Comparison of ENCODE assay signal across 13 mouse cellular contexts in genomic region chr5:96919149-96919548, GRCm38 (mm10).
DNase-seq lines count a peak whose midpoint lies in the region; ATAC-seq lines count a peak whose summit lies in the region.
"Had no signal": no experiment of that assay in that cellular context is flagged by ENCODE, and none has a peak within 500 bp of the region (broad histone marks: within the 10 kb centered on the region; RNA-seq: fewer than 3 reads in every experiment).

No protein-coding gene starts in this region.

- no peak for ATAC-seq in embryonic facial prominence, embryonic 12.5 days (ENCODE audit: insufficient number of reproducible peaks, insufficient read depth, low FRiP score, low TSS enrichment)
- ATAC-seq in intestine, embryonic 15.5 days = peak; percentile 82
- peak; percentile 78 for ATAC-seq in megakaryocyte-erythroid progenitor cell, adult 5-6 weeks (replicated peaks; ENCODE audit: low FRiP score, low TSS enrichment, poor library complexity, severe bottlenecking)

- H3K27me3 ChIP-seq in embryonic facial prominence, embryonic 12.5 days = no peaks in the 10 kb centered on the region
- H3K27me3 ChIP-seq in embryonic facial prominence, embryonic 10.5 days (replicated peaks; ENCODE audit: low read depth, poor library complexity, severe bottlenecking) = no peaks in the 10 kb centered on the region
- H3K27me3 ChIP-seq in intestine, embryonic 15.5 days (replicated peaks) = no peaks in the 10 kb centered on the region
- H3K27me3 ChIP-seq: embryonic facial prominence, embryonic 13.5 days had no signal

- H3K36me3 ChIP-seq in embryonic facial prominence, embryonic 12.5 days = no peaks in the 10 kb centered on the region
- H3K36me3 ChIP-seq in embryonic facial prominence, embryonic 10.5 days (replicated peaks) = no peaks in the 10 kb centered on the region
- H3K36me3 ChIP-seq in intestine, embryonic 15.5 days = no peaks in the 10 kb centered on the region
- H3K36me3 ChIP-seq: embryonic facial prominence, embryonic 13.5 days had no signal

- DNase-seq in embryonic facial prominence, embryonic 10.5 days (ENCODE audit: low spot score) = no peak
- peak; percentile 97 for DNase-seq in MEL-GATA-1-ER (ENCODE audit: extremely low read depth, low read depth)
- no peak for DNase-seq in adrenal gland, postnatal 14 days
- DNase-seq in testis, postnatal 10 days (ENCODE audit: low spot score) = no peak
- no peak for DNase-seq in frontal cortex, adult 2 months (ENCODE audit: extremely low spot score in 1 of 2, low spot score in 1 of 2)
- DNase-seq: heart, postnatal 36 days; lung, postnatal 4 days; thymus, postnatal 4 days had no signal

- 83% methylated on average over 6 of the region's 6 CpGs for WGBS in embryonic facial prominence, embryonic 12.5 days
- 89% methylated on average over 6 of the region's 6 CpGs for WGBS in embryonic facial prominence, embryonic 10.5 days
- 63% methylated on average over 6 of the region's 6 CpGs for WGBS in intestine, embryonic 15.5 days

- H3K4me3 ChIP-seq in embryonic facial prominence, embryonic 12.5 days = no peak overlapping the region
- no peak overlapping the region for H3K4me3 ChIP-seq in embryonic facial prominence, embryonic 10.5 days
- H3K4me3 ChIP-seq in intestine, embryonic 15.5 days (replicated peaks) = no peak overlapping the region
- H3K4me3 ChIP-seq: embryonic facial prominence, embryonic 13.5 days had no signal

- H3K9me3 ChIP-seq in embryonic facial prominence, embryonic 12.5 days = no peaks in the 10 kb centered on the region
- no peaks in the 10 kb centered on the region for H3K9me3 ChIP-seq in embryonic facial prominence, embryonic 10.5 days
- H3K9me3 ChIP-seq in intestine, embryonic 15.5 days = no peaks in the 10 kb centered on the region
- H3K9me3 ChIP-seq: embryonic facial prominence, embryonic 13.5 days had no signal

- H3K4me1 ChIP-seq in embryonic facial prominence, embryonic 12.5 days = peaks cover 11% of the 10 kb centered on the region
- peaks cover 16% of the 10 kb centered on the region for H3K4me1 ChIP-seq in embryonic facial prominence, embryonic 10.5 days
- H3K4me1 ChIP-seq in intestine, embryonic 15.5 days (replicated peaks) = peaks cover 5% of the 10 kb centered on the region; the same call in 1 of the 2 replicates

- no peak overlapping the region for H3K4me2 ChIP-seq in embryonic facial prominence, embryonic 12.5 days (replicated peaks)
- H3K4me2 ChIP-seq in intestine, embryonic 15.5 days (replicated peaks) = no peak overlapping the region
- H3K4me2 ChIP-seq: embryonic facial prominence, embryonic 13.5 days had no signal

- 0 out of 2 replicates have a peak overlapping the region, but pooled peaks have one; percentile 11 for H3K27ac ChIP-seq in embryonic facial prominence, embryonic 12.5 days
- no peak overlapping the region for H3K27ac ChIP-seq in embryonic facial prominence, embryonic 10.5 days (replicated peaks)
- H3K27ac ChIP-seq in intestine, embryonic 15.5 days = 0 out of 2 replicates have a peak overlapping the region, but pooled peaks have one; percentile 10
- H3K27ac ChIP-seq: embryonic facial prominence, embryonic 13.5 days; kidney, postnatal 0 days had no signal

- no peak overlapping the region for H3K9ac ChIP-seq in embryonic facial prominence, embryonic 12.5 days
- no peak overlapping the region for H3K9ac ChIP-seq in intestine, embryonic 15.5 days
- H3K9ac ChIP-seq: embryonic facial prominence, embryonic 13.5 days had no signal
